Mouse (Mus musculus): ENCODE measurements at regions not wholly inside any gene's neighbourhood (a gene's known extent, or its start where the extent isn't known, plus 50 kb on each side); places are given as distances from the start of the nearest gene placed in this dataset.

DNA sequence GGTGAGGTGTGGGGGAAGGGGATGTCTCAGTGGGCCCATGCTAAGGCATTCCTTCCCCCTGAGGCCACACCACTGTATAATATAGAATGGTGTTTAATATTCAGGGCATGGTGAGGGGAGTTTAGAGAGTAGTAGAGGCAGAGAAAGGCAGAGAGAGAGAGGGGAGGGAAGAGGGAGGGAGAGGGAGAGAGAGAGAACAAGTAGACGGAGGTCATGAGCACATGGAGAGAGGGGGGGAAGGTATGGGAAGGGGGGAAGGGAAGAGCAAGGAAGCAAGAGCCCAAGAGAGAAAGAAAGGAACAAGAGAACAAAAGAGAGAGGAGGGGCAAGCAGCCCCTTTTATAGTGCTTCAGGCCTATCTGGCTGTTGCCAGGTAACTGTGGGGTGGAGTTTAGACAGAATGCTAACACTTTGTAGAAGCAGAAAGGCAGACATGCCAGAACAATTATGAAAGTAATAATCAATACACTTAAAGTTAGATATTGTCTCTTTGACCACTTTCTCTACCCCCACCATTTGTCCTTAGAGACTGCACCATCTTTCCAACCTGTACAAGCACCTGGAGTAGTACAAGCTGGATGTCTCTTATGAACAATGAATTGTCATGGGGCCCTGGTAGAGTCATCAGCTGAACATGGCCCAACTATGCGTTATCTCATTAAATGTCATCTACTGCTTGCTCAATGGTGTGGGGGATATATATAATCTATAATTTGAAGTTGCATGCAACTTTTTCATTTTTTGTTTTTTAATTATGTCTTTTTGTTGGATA, 422.6 kb downstream of the Nbas start:
- TF ChIP-seq E2F4 (IDR thresholded peaks at IDR 0.05; ENCODE audit: borderline replicate concordance, low read depth, low read length), result no peak
- TF ChIP-seq ZC3H11A (IDR thresholded peaks at IDR 0.05; ENCODE audit: low read depth, low read length), result no peak
- no peak for TF ChIP-seq HCFC1 (IDR thresholded peaks at IDR 0.05; ENCODE audit: low read depth, low read length)
- TF ChIP-seq SMC3 (IDR thresholded peaks at IDR 0.05; ENCODE audit: low read depth, low read length), result no peak
- TF ChIP-seq TAL1 (IDR thresholded peaks at IDR 0.05; ENCODE audit: low read length), result no peak
- TF ChIP-seq USF2 (IDR thresholded peaks at IDR 0.05; ENCODE audit: borderline replicate concordance in 1 of 2, insufficient read depth in 1 of 2, low read depth in 1 of 2, low read length in 2 of 2), result no peak
- H3K4me1 ChIP-seq (ENCODE audit: control insufficient read depth in 1 of 2, insufficient read depth in 2 of 2, low read length in 2 of 2), result no peaks in the 10 kb centered on the region

DNA sequence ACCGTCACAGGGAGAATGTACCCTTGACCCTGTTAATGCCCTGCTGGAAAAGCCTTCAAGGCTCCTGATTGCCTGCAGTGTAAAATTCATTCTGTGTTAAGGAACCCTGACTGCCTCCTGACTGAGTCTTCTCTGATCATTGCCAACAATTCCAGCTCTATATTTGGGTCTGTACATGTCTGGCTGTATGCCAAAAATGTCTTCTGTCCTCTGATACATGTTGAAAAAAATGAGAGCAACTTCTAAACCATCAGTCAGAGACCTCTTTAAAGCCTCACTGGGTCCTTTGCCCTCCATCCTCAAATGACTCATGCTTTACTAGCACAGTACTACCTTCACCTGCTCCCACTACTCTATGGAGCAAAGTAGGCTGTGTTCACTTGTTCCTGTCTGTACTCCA, 408.3 kb downstream of the Nbas start:
- TF ChIP-seq ZC3H11A (IDR thresholded peaks at IDR 0.05; ENCODE audit: low read depth, low read length), result no peak
- no peak for TF ChIP-seq POLR2AphosphoS2 (IDR thresholded peaks at IDR 0.05; ENCODE audit: low read length)
- no peak for TF ChIP-seq POLR2A (IDR thresholded peaks at IDR 0.05; ENCODE audit: control insufficient read depth in 1 of 2, insufficient read depth in 1 of 2, low read depth in 1 of 2, low read length in 2 of 2, poor library complexity in 1 of 2)
- TF ChIP-seq ETS1 (IDR thresholded peaks at IDR 0.05; ENCODE audit: low read depth, low read length), result no peak
- TF ChIP-seq USF2 (IDR thresholded peaks at IDR 0.05; ENCODE audit: borderline replicate concordance in 1 of 2, insufficient read depth in 1 of 2, low read depth in 1 of 2, low read length in 2 of 2), result no peak
- no peak for TF ChIP-seq USF1 (IDR thresholded peaks at IDR 0.05; ENCODE audit: low read depth, low read length)
- no peak for TF ChIP-seq ZNF384 (IDR thresholded peaks at IDR 0.05; ENCODE audit: low read depth, low read length)
- no peak for TF ChIP-seq UBTF (IDR thresholded peaks at IDR 0.05; ENCODE audit: borderline replicate concordance, insufficient read depth, low read depth, low read length)
- no peak for TF ChIP-seq ELF1 (IDR thresholded peaks at IDR 0.05; ENCODE audit: low read depth, low read length)
- no peak for TF ChIP-seq BHLHE40 (IDR thresholded peaks at IDR 0.05; ENCODE audit: borderline replicate concordance, low read depth, low read length)
- no peak for TF ChIP-seq NRF1 (IDR thresholded peaks at IDR 0.05; ENCODE audit: insufficient read depth, low read depth, low read length, poor library complexity, severe bottlenecking)
- no peak for TF ChIP-seq HCFC1 (IDR thresholded peaks at IDR 0.05; ENCODE audit: low read depth, low read length)
- TF ChIP-seq TCF12 (IDR thresholded peaks at IDR 0.05; ENCODE audit: low read depth, low read length), result no peak
- no peak for TF ChIP-seq RCOR1 (IDR thresholded peaks at IDR 0.05; ENCODE audit: low read depth, low read length)
- Histone ChIP-seq H3K79me2 (ENCODE audit: control insufficient read depth, insufficient read depth, low read length, poor library complexity) (no peaks in the 10 kb centered on the region), H3K4me1 (ENCODE audit: control insufficient read depth in 1 of 2, insufficient read depth in 2 of 2, low read length in 2 of 2) (no peaks in the 10 kb centered on the region), H3K36me3 (ENCODE audit: control insufficient read depth in 1 of 2, insufficient read depth in 2 of 2, low read length in 2 of 2) (no peaks in the 10 kb centered on the region), H3K4me3 (ENCODE audit: control insufficient read depth in 1 of 2, insufficient read depth in 1 of 2, low read depth in 2 of 2, low read length in 2 of 2) (no peak overlapping the region), H3K27ac (ENCODE audit: control insufficient read depth, low read depth, low read length) (no peak overlapping the region), H3K9ac (ENCODE audit: control insufficient read depth, low read depth, low read length, poor library complexity, severe bottlenecking) (no peak overlapping the region), H3K9me3 (replicated peaks; ENCODE audit: insufficient read depth, low read length) (no peaks in the 10 kb centered on the region), H3K27me3 (ENCODE audit: control insufficient read depth in 1 of 2, insufficient read depth in 2 of 2, low read length in 2 of 2) (no peaks in the 10 kb centered on the region)
- no peak for DNase-seq (ENCODE audit: low read depth, low spot score)

More for the DNA sequence above, 422.6 kb downstream of the Nbas start:
- H3K79me2 ChIP-seq (ENCODE audit: control insufficient read depth, insufficient read depth, low read length, poor library complexity), result no peaks in the 10 kb centered on the region
- H3K9ac ChIP-seq (ENCODE audit: control insufficient read depth, low read depth, low read length, poor library complexity, severe bottlenecking), result no peak overlapping the region
- no peaks in the 10 kb centered on the region for H3K9me3 ChIP-seq (replicated peaks; ENCODE audit: insufficient read depth, low read length)
- DNase-seq (ENCODE audit: low read depth, low spot score), result no peak
- H3K4me3 ChIP-seq (ENCODE audit: control insufficient read depth in 1 of 2, insufficient read depth in 1 of 2, low read depth in 2 of 2, low read length in 2 of 2), result no peak overlapping the region
- no peak overlapping the region for H3K27ac ChIP-seq (ENCODE audit: control insufficient read depth, low read depth, low read length)
- H3K27me3 ChIP-seq (ENCODE audit: control insufficient read depth in 1 of 2, insufficient read depth in 2 of 2, low read length in 2 of 2), result no peaks in the 10 kb centered on the region
- H3K36me3 ChIP-seq (ENCODE audit: control insufficient read depth in 1 of 2, insufficient read depth in 2 of 2, low read length in 2 of 2), result no peaks in the 10 kb centered on the region

Data from MEL (cell line).